Mouse (Mus musculus) urinary bladder, adult 18-20 months (tissue): Measurements from ENCODE around the gene Tekt3.
A peak's percentile ranks its signal among the peaks of the same experiment; 100 is the strongest.

Source experiments
- DNase-seq, 2 experiments: peaks; one replicate each; pipeline ENCODE4 v3.0.0; 2022; ENCODE audit warnings: low spot score in 2 of 2, mixed read lengths in 2 of 2

Gene Tekt3

GRCm38 (mm10) chr11:63061446-63061845 lies at the start of gene Tekt3:
Tekt3 (plus strand) TSS chr11:63061654.
- DNase-seq = no peak

- DNase-seq = no peak
Measured at GRCm38 (mm10) chr11:63017327-63018082, 43.9 kb upstream of the Tekt3 start.

- DNase-seq = no peak
Measured at GRCm38 (mm10) chr11:63018083-63018622, 43.3 kb upstream of the Tekt3 start.

- no peak for DNase-seq
Measured at GRCm38 (mm10) chr11:63020633-63021032, 40.8 kb upstream of the Tekt3 start.

- DNase-seq = no peak
Measured at GRCm38 (mm10) chr11:63021141-63021806, 40.2 kb upstream of the Tekt3 start.

GRCm38 (mm10) chr11:63023461-63023860 lies 38.0 kb upstream of the Tekt3 start:
- DNase-seq = no peak

GRCm38 (mm10) chr11:63024136-63024535 lies 37.3 kb upstream of the Tekt3 start:
- DNase-seq = no peak

GRCm38 (mm10) chr11:63025476-63025875 lies 36.0 kb upstream of the Tekt3 start:
- DNase-seq = peak in 1 of 2 experiments; percentile 59

GRCm38 (mm10) chr11:63026651-63027141 lies 34.8 kb upstream of the Tekt3 start:
- DNase-seq = peak in 1 of 2 experiments; percentile 57

GRCm38 (mm10) chr11:63028131-63028530 lies 33.3 kb upstream of the Tekt3 start:
- no peak for DNase-seq

GRCm38 (mm10) chr11:63029148-63029714 lies 32.2 kb upstream of the Tekt3 start:
- DNase-seq = no peak

GRCm38 (mm10) chr11:63029721-63030120 lies 31.7 kb upstream of the Tekt3 start:
- no peak for DNase-seq

- DNase-seq = no peak
Measured at GRCm38 (mm10) chr11:63035420-63036211, 25.8 kb upstream of the Tekt3 start.

- no peak for DNase-seq
Measured at GRCm38 (mm10) chr11:63040002-63040661, 21.3 kb upstream of the Tekt3 start.

- DNase-seq = no peak
Measured at GRCm38 (mm10) chr11:63045771-63046170, 15.7 kb upstream of the Tekt3 start.

- no peak for DNase-seq
Measured at GRCm38 (mm10) chr11:63046380-63046779, 15.1 kb upstream of the Tekt3 start.

- no peak for DNase-seq
Measured at GRCm38 (mm10) chr11:63050362-63050932, 11.0 kb upstream of the Tekt3 start.

- no peak for DNase-seq
Measured at GRCm38 (mm10) chr11:63051041-63051440, 10.4 kb upstream of the Tekt3 start.

GRCm38 (mm10) chr11:63051996-63052395 lies 9.5 kb upstream of the Tekt3 start:
- no peak for DNase-seq

GRCm38 (mm10) chr11:63055596-63055995 lies 5.9 kb upstream of the Tekt3 start:
- no peak for DNase-seq
